Mouse (Mus musculus) retina, embryonic 14.5 days (tissue): Measurements from ENCODE around the gene Tor2a.

ENCODE experiments used
- DNase-seq: peaks from one replicate; pipeline ENCODE4 v3.0.0-alpha.2; 2015; ENCODE audit warnings: low spot score

Tor2a gene

GRCm38 (mm10) chr2:32729547-32729946, 27.5 kb upstream of the Tor2a start:
- DNase-seq = no peak

- no peak for DNase-seq
These were observed 26.2 kb upstream of the Tor2a start for GRCm38 (mm10) chr2:32730854-32731253.

- no peak for DNase-seq
These were observed 25.1 kb upstream of the Tor2a start for GRCm38 (mm10) chr2:32731911-32732310.

- DNase-seq = no peak
These were observed 24.3 kb upstream of the Tor2a start for GRCm38 (mm10) chr2:32732695-32733094.

GRCm38 (mm10) chr2:32734480-32734879, 22.6 kb upstream of the Tor2a start:
- DNase-seq = no peak

- DNase-seq = no peak
These were observed 22.1 kb upstream of the Tor2a start for GRCm38 (mm10) chr2:32734933-32735332.

- no peak for DNase-seq
These were observed 20.7 kb upstream of the Tor2a start for GRCm38 (mm10) chr2:32736306-32736829.

- DNase-seq = no peak
These were observed 20.0 kb upstream of the Tor2a start for GRCm38 (mm10) chr2:32737008-32737407.

GRCm38 (mm10) chr2:32739311-32739710, 17.7 kb upstream of the Tor2a start:
- no peak for DNase-seq

- no peak for DNase-seq
These were observed 16.1 kb upstream of the Tor2a start, which contains the start of gene 6330409D20Rik for GRCm38 (mm10) chr2:32740916-32741272. TSS of gene 6330409D20Rik (minus strand) at chr2:32741016.

GRCm38 (mm10) chr2:32741273-32742172, 15.5 kb upstream of the Tor2a start:
- peak; percentile 73 for DNase-seq

GRCm38 (mm10) chr2:32742173-32742531, 14.9 kb upstream of the Tor2a start:
- peak; percentile 83 for DNase-seq

GRCm38 (mm10) chr2:32744272-32744982, 12.6 kb upstream of the Tor2a start:
- no peak for DNase-seq

GRCm38 (mm10) chr2:32749082-32749481, 8.0 kb upstream of the Tor2a start:
- DNase-seq = no peak

- peak; percentile 18 for DNase-seq
These were observed 6.8 kb upstream of the Tor2a start for GRCm38 (mm10) chr2:32750199-32750598.

GRCm38 (mm10) chr2:32750887-32751664, 6.0 kb upstream of the Tor2a start:
- DNase-seq = peak; percentile 85

GRCm38 (mm10) chr2:32751665-32752033, 5.4 kb upstream of the Tor2a start:
- no peak for DNase-seq

- DNase-seq = peak; percentile 42
These were observed 4.9 kb upstream of the Tor2a start for GRCm38 (mm10) chr2:32752181-32752580.

GRCm38 (mm10) chr2:32756674-32757055, 369 bp upstream of the Tor2a start:
- DNase-seq = no peak

GRCm38 (mm10) chr2:32758503-32758902, 1.5 kb downstream of the Tor2a start:
- DNase-seq = no peak

- DNase-seq = no peak
These were observed 2.0 kb downstream of the Tor2a start for GRCm38 (mm10) chr2:32759001-32759400.

- DNase-seq = no peak
These were observed 4.3 kb downstream of the Tor2a start for GRCm38 (mm10) chr2:32761361-32761760.
